Mouse (Mus musculus): ENCODE measurements around the gene Gm35549. TPM values are rescaled to one million over a fixed set of nuclear protein-coding genes. Genes with fewer than 3 reads are reported as not detected.

Gm35549 gene
- total and polyA plus RNA-seq, 2 experiments: not detected

- Histone ChIP-seq H3K4me3 (ENCODE audit: insufficient read depth, low read depth, low read length) (no peak overlapping the region), H3K4me1 (ENCODE audit: control insufficient read depth, insufficient read depth, low read length) (no peaks in the 10 kb centered on the region), H3K36me3 (ENCODE audit: control insufficient read depth, insufficient read depth, low read length) (peaks cover 52% of the 10 kb centered on the region), H3K27me3 (ENCODE audit: control insufficient read depth, insufficient read depth, low read length) (no peaks in the 10 kb centered on the region), H3K79me2 (ENCODE audit: control insufficient read depth, insufficient read depth, low read length) (no peaks in the 10 kb centered on the region), H3K9ac (ENCODE audit: low read depth, low read length) (no peak overlapping the region), H3K27ac (replicated peaks; ENCODE audit: insufficient read depth, low read depth, low read length) (no peak overlapping the region)
- 90% methylated on average over 5 of the region's 5 CpGs for WGBS
- DNase-seq (ENCODE audit: extremely low read depth, low read depth, low spot score): no peak
- TF ChIP-seq CTCF (IDR thresholded peaks at IDR 0.05; ENCODE audit: low read depth, low read length) (no peak), POLR2A (IDR thresholded peaks at IDR 0.05; ENCODE audit: extremely low read depth, insufficient read depth, low read length) (no peak)
Measured at GRCm38 (mm10) chr9:122823374-122824017, 20.3 kb downstream of the Gm35549 start.

GRCm38 (mm10) chr9:122815239-122815851 is 28.5 kb downstream of the Gm35549 start:
- Histone ChIP-seq H3K79me2 (ENCODE audit: control insufficient read depth, insufficient read depth, low read length) (0 out of 2 replicates have a peak, but pooled peaks cover 1% of the 10 kb centered on the region), H3K4me1 (ENCODE audit: control insufficient read depth, insufficient read depth, low read length) (peaks cover 6% of the 10 kb centered on the region), H3K9ac (ENCODE audit: low read depth, low read length) (no peak overlapping the region), H3K27me3 (ENCODE audit: control insufficient read depth, insufficient read depth, low read length) (no peaks in the 10 kb centered on the region), H3K36me3 (ENCODE audit: control insufficient read depth, insufficient read depth, low read length) (peaks cover 46% of the 10 kb centered on the region), H3K4me3 (ENCODE audit: insufficient read depth, low read depth, low read length) (no peak overlapping the region), H3K27ac (replicated peaks; ENCODE audit: insufficient read depth, low read depth, low read length) (peak overlapping the region; percentile 57)
- peak; percentile 70 for DNase-seq (ENCODE audit: extremely low read depth, low read depth, low spot score)
- TF ChIP-seq CTCF (IDR thresholded peaks at IDR 0.05; ENCODE audit: low read depth, low read length) (no peak), POLR2A (IDR thresholded peaks at IDR 0.05; ENCODE audit: extremely low read depth, insufficient read depth, low read length) (no peak)
- 15% methylated on average over 4 of the region's 4 CpGs for WGBS

GRCm38 (mm10) chr9:122814775-122815174 is 29.1 kb downstream of the Gm35549 start:
- WGBS: 75% methylated on average over 2 of the region's 2 CpGs
- Histone ChIP-seq H3K4me3 (ENCODE audit: insufficient read depth, low read depth, low read length) (no peak overlapping the region), H3K79me2 (ENCODE audit: control insufficient read depth, insufficient read depth, low read length) (0 out of 2 replicates have a peak, but pooled peaks cover 4% of the 10 kb centered on the region), H3K4me1 (ENCODE audit: control insufficient read depth, insufficient read depth, low read length) (peaks cover 6% of the 10 kb centered on the region), H3K27me3 (ENCODE audit: control insufficient read depth, insufficient read depth, low read length) (no peaks in the 10 kb centered on the region), H3K36me3 (ENCODE audit: control insufficient read depth, insufficient read depth, low read length) (peaks cover 43% of the 10 kb centered on the region), H3K9ac (ENCODE audit: low read depth, low read length) (no peak overlapping the region), H3K27ac (replicated peaks; ENCODE audit: insufficient read depth, low read depth, low read length) (peak overlapping the region; percentile 51)
- TF ChIP-seq CTCF (IDR thresholded peaks at IDR 0.05; ENCODE audit: low read depth, low read length) (no peak), POLR2A (IDR thresholded peaks at IDR 0.05; ENCODE audit: extremely low read depth, insufficient read depth, low read length) (no peak)
- peak; percentile 42 for DNase-seq (ENCODE audit: extremely low read depth, low read depth, low spot score)

- Histone ChIP-seq H3K79me2 (ENCODE audit: control insufficient read depth, insufficient read depth, low read length) (peaks cover 8% of the 10 kb centered on the region; the same call in 1 of the 2 replicates), H3K4me3 (ENCODE audit: insufficient read depth, low read depth, low read length) (no peak overlapping the region), H3K36me3 (ENCODE audit: control insufficient read depth, insufficient read depth, low read length) (peaks cover 35% of the 10 kb centered on the region), H3K27me3 (ENCODE audit: control insufficient read depth, insufficient read depth, low read length) (no peaks in the 10 kb centered on the region), H3K4me1 (ENCODE audit: control insufficient read depth, insufficient read depth, low read length) (peaks cover 8% of the 10 kb centered on the region), H3K27ac (replicated peaks; ENCODE audit: insufficient read depth, low read depth, low read length) (no peak overlapping the region), H3K9ac (ENCODE audit: low read depth, low read length) (no peak overlapping the region)
- 91% methylated on average over 5 of the region's 5 CpGs for WGBS
- no peak for DNase-seq (ENCODE audit: extremely low read depth, low read depth, low spot score)
- TF ChIP-seq CTCF (IDR thresholded peaks at IDR 0.05; ENCODE audit: low read depth, low read length) (no peak), POLR2A (IDR thresholded peaks at IDR 0.05; ENCODE audit: extremely low read depth, insufficient read depth, low read length) (no peak)
Measured at GRCm38 (mm10) chr9:122812386-122812785, 31.4 kb downstream of the Gm35549 start.

GRCm38 (mm10) chr9:122810212-122810611 is 33.6 kb downstream of the Gm35549 start:
- no peak overlapping the region for H3K9ac ChIP-seq (ENCODE audit: low read depth, low read length)
- 96% methylated on average over 3 of the region's 3 CpGs for WGBS
- no peak overlapping the region for H3K4me3 ChIP-seq (ENCODE audit: insufficient read depth, low read depth, low read length)
- peaks cover 11% of the 10 kb centered on the region for H3K4me1 ChIP-seq (ENCODE audit: control insufficient read depth, insufficient read depth, low read length)
- H3K36me3 ChIP-seq (ENCODE audit: control insufficient read depth, insufficient read depth, low read length): peaks cover 25% of the 10 kb centered on the region
- H3K27me3 ChIP-seq (ENCODE audit: control insufficient read depth, insufficient read depth, low read length): no peaks in the 10 kb centered on the region
- no peak for DNase-seq (ENCODE audit: extremely low read depth, low read depth, low spot score)
- TF ChIP-seq CTCF (IDR thresholded peaks at IDR 0.05; ENCODE audit: low read depth, low read length) (no peak), POLR2A (IDR thresholded peaks at IDR 0.05; ENCODE audit: extremely low read depth, insufficient read depth, low read length) (no peak)
- H3K79me2 ChIP-seq (ENCODE audit: control insufficient read depth, insufficient read depth, low read length): peaks cover 8% of the 10 kb centered on the region; the same call in 1 of the 2 replicates
- H3K27ac ChIP-seq (replicated peaks; ENCODE audit: insufficient read depth, low read depth, low read length): no peak overlapping the region

GRCm38 (mm10) chr9:122807186-122807585 is 36.6 kb downstream of the Gm35549 start:
- Histone ChIP-seq H3K27me3 (ENCODE audit: control insufficient read depth, insufficient read depth, low read length) (no peaks in the 10 kb centered on the region), H3K9ac (ENCODE audit: low read depth, low read length) (no peak overlapping the region), H3K4me1 (ENCODE audit: control insufficient read depth, insufficient read depth, low read length) (peaks cover 7% of the 10 kb centered on the region), H3K4me3 (ENCODE audit: insufficient read depth, low read depth, low read length) (no peak overlapping the region), H3K36me3 (ENCODE audit: control insufficient read depth, insufficient read depth, low read length) (peaks cover 15% of the 10 kb centered on the region), H3K27ac (replicated peaks; ENCODE audit: insufficient read depth, low read depth, low read length) (no peak overlapping the region), H3K79me2 (ENCODE audit: control insufficient read depth, insufficient read depth, low read length) (peaks cover 8% of the 10 kb centered on the region; the same call in 1 of the 2 replicates)
- WGBS: 72% methylated on average over 2 of the region's 2 CpGs
- DNase-seq (ENCODE audit: extremely low read depth, low read depth, low spot score): peak; percentile 63
- no peak for TF ChIP-seq POLR2A (IDR thresholded peaks at IDR 0.05; ENCODE audit: extremely low read depth, insufficient read depth, low read length)
- TF ChIP-seq CTCF (IDR thresholded peaks at IDR 0.05; ENCODE audit: low read depth, low read length): no peak
